Mouse (Mus musculus) neural tube, postnatal 0 days (tissue): Measurements from ENCODE around the gene St6galnac3. TPM values are rescaled to one million over a fixed set of nuclear protein-coding genes. Genes with fewer than 3 reads are reported as not detected.

Source experiments
- microRNA-seq: library from miRNA; unstranded; fragments of <30 nt; microRNA quantifications from one replicate; pipeline ENCODE4, GENCODE M21; 2016
- polyA plus RNA-seq: library from polyadenylated mRNA; unstranded; fragments of >200 nt; fragmentation: Nextera tagmentation; extraction: Ambion mirVana; gene quantifications from 2 replicates; pipeline ENCODE4 v1.2.1, GENCODE M21; 2015

Gene St6galnac3
- polyA plus RNA-seq: 8.1 and 14.6 TPM in 2 replicates

DNA sequence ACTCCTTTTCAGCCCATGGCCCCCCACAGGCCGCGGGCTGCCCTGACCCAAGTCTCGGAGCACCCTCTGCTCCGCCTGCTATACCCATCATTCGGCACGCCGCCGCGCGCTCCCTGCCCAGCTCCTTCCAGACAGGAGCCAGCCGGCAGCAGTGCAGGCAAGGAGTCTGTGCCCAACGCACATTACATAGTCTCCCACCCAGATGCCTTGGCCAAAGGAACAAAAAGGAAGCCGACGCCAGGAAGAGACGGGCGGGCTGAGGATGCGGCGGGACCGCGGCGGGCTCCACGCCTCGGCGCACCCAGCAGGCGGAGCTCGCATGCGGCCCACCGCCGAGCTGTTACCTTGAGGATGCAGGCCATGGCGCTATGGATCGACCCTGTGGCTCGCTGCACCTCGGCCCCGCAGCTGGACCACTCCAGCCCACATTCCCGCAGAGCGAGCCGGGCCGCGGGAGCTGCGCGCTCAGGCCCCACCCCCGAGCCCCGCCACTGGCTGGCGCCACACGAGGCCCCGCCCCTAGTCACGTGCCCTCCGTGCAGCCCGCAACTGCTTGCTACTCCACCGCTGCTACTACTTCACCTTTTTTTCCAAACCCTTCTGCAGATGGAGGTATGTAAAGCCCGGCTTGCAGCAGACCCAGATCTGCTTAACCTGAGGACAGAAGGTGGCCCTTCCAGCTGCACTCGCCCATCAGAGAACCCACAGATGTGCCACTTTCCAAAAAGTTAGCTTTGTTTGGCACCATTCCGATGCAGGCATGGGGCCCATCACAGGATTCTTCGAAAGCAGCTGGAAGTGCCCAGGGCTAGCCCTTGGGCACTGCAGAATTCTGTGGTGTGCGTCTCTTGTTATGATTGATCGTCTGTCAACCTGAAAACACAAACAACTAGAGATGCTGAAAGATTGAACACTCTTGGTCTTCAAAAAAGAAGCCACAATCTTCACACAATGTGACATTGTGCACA lies at the start of gene St6galnac3:
Gene St6galnac3 (minus strand): TSS at position 474 of the 968 bp plus-strand sequence.

Small RNAs within 50 kb of the gene (microRNA-seq; reads per million reads assigned to microRNA genes)
- not detected for gene Gm27405

Other genes starting within 250 kb of the St6galnac3 start
- gene Asb17, start 119.0 kb upstream of the St6galnac3 start, polyA plus RNA-seq: not detected in 2 replicates
- 0.09 and 0.28 TPM in 2 replicates for gene Msh4, start 181.0 kb upstream of the St6galnac3 start, polyA plus RNA-seq
- gene Rabggtb, start 187.8 kb upstream of the St6galnac3 start, polyA plus RNA-seq: 58.4 and 63.7 TPM in 2 replicates
- gene Acadm, start 219.5 kb upstream of the St6galnac3 start, polyA plus RNA-seq: 71.6 and 80.8 TPM in 2 replicates
- 4.1 and 5.1 TPM in 2 replicates for gene Slc44a5, start 248.3 kb upstream of the St6galnac3 start, polyA plus RNA-seq